Mouse (Mus musculus): Measurements from ENCODE around the gene Ankrd22. TPM values are rescaled to one million over a fixed set of nuclear protein-coding genes. Genes with fewer than 3 reads are reported as not detected.

Ankrd22 gene
- not detected in 2 replicates for polyA plus RNA-seq (2021; fragmentation: Nextera tagmentation)
- long read RNA-seq, experiment 1: 0 reads
- long read RNA-seq, experiment 2: 0 reads

DNA sequence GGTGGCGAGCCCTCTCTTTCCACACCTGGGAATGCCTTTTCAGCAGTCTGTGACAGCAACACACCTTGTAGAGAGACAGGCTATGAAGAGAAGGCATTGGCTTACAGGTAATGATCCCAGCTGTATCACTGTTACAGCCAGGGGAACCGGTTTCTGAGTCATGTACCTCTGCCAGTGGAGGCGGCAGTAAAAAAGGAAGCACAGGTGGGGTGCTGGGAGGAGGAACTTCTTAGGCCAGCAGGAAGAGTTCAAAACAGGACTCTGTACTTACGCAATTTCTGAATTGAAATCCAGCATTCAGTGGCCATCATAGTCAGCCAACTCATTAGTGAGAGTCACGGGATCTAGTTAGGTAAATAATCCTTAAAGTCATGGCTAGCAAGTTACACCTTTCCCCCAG, at the start of gene Ankrd22:
Gene Ankrd22 (minus strand): TSS at position 163 of the 400 bp plus-strand sequence.

DNA sequence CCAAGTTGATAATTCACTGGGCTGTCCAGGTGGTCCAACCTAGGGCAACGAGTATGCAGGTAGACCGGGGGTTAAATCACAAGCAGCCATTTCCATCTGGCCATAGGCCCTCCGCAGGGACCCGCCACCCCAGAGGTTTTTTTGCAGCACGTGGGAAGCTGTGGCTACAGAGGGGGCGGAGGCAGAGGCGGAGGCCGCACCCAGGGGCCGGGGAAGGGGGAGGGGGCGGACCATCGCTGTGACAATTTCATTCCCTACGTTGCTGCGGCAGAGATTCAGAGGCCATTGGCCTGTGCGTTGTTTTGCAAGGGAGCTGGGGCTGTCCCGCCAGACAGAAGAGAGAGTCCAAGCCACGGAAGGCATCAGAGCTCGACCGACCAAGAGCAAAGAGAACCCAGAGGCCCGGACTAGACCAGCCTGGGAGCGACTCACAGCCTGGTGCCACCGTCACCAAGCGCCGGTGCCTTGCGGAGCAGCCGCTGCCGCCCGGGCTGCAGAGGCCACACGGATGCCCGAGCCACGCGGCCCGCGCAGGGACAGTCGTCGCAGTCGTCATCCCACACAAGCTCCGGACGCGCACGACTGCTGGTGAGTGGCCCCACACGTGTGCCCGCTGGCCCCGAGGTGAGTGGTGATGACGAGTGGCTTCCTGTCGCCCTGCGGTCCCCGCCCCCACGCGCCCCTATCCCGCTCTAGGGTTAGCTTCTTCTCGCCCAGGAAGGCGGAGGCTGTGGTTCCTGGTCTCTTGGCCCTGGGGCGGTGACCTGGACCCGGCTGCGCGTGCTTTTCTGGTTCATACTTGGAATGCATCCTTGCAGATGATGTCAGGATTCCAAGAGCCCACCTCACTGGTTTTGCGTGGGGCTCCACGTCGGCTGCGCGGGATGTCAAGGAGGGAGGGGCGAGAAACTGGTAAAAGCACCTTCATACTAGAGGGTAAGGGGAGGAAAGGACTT, 26.4 kb upstream of the Ankrd22 start, which contains the start of gene Stambpl1:
Gene Stambpl1 (plus strand): TSS at position 222 of the 956 bp plus-strand sequence.

DNA sequence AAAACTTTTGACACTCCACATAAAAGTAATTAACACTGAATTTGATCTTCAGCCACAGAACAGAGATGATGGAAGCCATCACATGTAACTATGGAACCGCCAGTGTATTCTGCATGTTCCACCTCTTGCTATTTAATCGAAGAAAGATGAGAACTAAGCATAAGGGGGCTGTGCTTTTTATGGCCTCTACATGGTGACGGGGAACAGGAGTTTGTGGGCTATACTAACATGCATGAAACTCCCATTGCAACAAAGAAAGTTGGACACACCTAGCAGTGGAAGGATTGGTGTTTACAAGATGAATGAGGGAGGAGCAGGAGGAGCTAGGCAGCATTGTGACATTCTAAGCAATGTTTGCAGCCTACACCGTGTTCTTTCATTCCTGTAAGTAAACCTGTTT, 65.2 kb downstream of the Ankrd22 start, which contains the start of gene Lipm:
Gene Lipm (plus strand): TSS at position 301 of the 400 bp plus-strand sequence.

Other genes starting within 250 kb of the Ankrd22 start
- not detected in 2 replicates for gene Lipf, start 204.9 kb downstream of the Ankrd22 start, polyA plus RNA-seq (2021; fragmentation: Nextera tagmentation)
- not detected in 2 replicates for gene Lipk, start 157.8 kb downstream of the Ankrd22 start, polyA plus RNA-seq (2021; fragmentation: Nextera tagmentation)
- gene Lipn, start 98.7 kb downstream of the Ankrd22 start, polyA plus RNA-seq (2021; fragmentation: Nextera tagmentation): not detected in 2 replicates
- gene Lipm, start 65.1 kb downstream of the Ankrd22 start, polyA plus RNA-seq (2021; fragmentation: Nextera tagmentation): 0.16 TPM in 1 of 2 replicates, not detected in the other
- gene Stambpl1, start 26.2 kb upstream of the Ankrd22 start, polyA plus RNA-seq (2021; fragmentation: Nextera tagmentation): 13.2 and 15.5 TPM in 2 replicates
- gene Acta2, start 89.5 kb upstream of the Ankrd22 start, polyA plus RNA-seq (2021; fragmentation: Nextera tagmentation): 8.1 and 10.5 TPM in 2 replicates
- gene Fas, start 124.6 kb upstream of the Ankrd22 start, polyA plus RNA-seq (2021; fragmentation: Nextera tagmentation): 3.2 and 3.5 TPM in 2 replicates